32 mouse cellular contexts compared by ENCODE assay signal in genomic region chr16:21569952-21570351, GRCm38 (mm10).
"Had no signal": no experiment of that assay in that cellular context is flagged by ENCODE, and none has a peak within 500 bp of the region (broad histone marks: within the 10 kb centered on the region; RNA-seq: fewer than 3 reads in every experiment).

No protein-coding gene starts in this region.

- H3K9ac ChIP-seq: limb, embryonic 12.5 days; limb, embryonic 13.5 days; limb, embryonic 15.5 days; liver, embryonic 12.5 days; liver, embryonic 13.5 days; liver, embryonic 14.5 days; liver, embryonic 15.5 days; liver, postnatal 0 days; lung, embryonic 14.5 days; lung, embryonic 15.5 days; midbrain, embryonic 12.5 days; midbrain, embryonic 13.5 days; midbrain, embryonic 15.5 days; neural tube, embryonic 12.5 days had no signal

- H3K36me3 ChIP-seq: limb, embryonic 10.5 days; limb, embryonic 12.5 days; liver, embryonic 12.5 days; liver, embryonic 13.5 days; liver, embryonic 15.5 days; lung, embryonic 15.5 days; midbrain, embryonic 15.5 days had no signal

- DNase-seq: left cerebral cortex, postnatal 4 days; liver; liver, embryonic 13.5 days; liver, postnatal 0 days; lung, adult 18-20 months; lung, adult 2 months; lung, embryonic 14.5 days; lung, postnatal 10 days; lung, postnatal 14 days; lung, postnatal 36 days; lung, postnatal 4 days; midbrain, embryonic 14.5 days had no signal

- H3K4me1 ChIP-seq: limb, embryonic 10.5 days; limb, embryonic 12.5 days; limb, embryonic 15.5 days; liver, embryonic 12.5 days; liver, embryonic 13.5 days; liver, embryonic 15.5 days; lung, embryonic 15.5 days; midbrain, embryonic 10.5 days; midbrain, embryonic 12.5 days; midbrain, embryonic 13.5 days; midbrain, embryonic 15.5 days; neural tube, embryonic 12.5 days had no signal

- H3K4me3 ChIP-seq: limb, embryonic 10.5 days; limb, embryonic 12.5 days; limb, embryonic 13.5 days; limb, embryonic 15.5 days; liver, embryonic 12.5 days; liver, embryonic 13.5 days; liver, embryonic 15.5 days; lung, embryonic 15.5 days; megakaryocyte, embryonic 14.5 days; midbrain, embryonic 10.5 days; midbrain, embryonic 12.5 days; midbrain, embryonic 13.5 days; midbrain, embryonic 15.5 days; myocyte; neural tube, embryonic 12.5 days had no signal

- H3K4me2 ChIP-seq: limb, embryonic 12.5 days; limb, embryonic 13.5 days; limb, embryonic 15.5 days; liver, embryonic 11.5 days; liver, embryonic 12.5 days; liver, embryonic 13.5 days; liver, embryonic 15.5 days; lung, embryonic 14.5 days; lung, embryonic 15.5 days; midbrain, embryonic 11.5 days; midbrain, embryonic 12.5 days; midbrain, embryonic 13.5 days; midbrain, embryonic 15.5 days; neural tube, embryonic 12.5 days had no signal

- H3K27ac ChIP-seq: limb, embryonic 10.5 days; limb, embryonic 12.5 days; limb, embryonic 13.5 days; limb, embryonic 15.5 days; liver, embryonic 12.5 days; liver, embryonic 13.5 days; liver, embryonic 14.5 days; liver, embryonic 15.5 days; lung, embryonic 15.5 days; macrophage; midbrain, embryonic 10.5 days; midbrain, embryonic 12.5 days; midbrain, embryonic 13.5 days; midbrain, embryonic 15.5 days; neural tube, embryonic 12.5 days had no signal

- ATAC-seq: liver, embryonic 12.5 days; lung, postnatal 0 days; midbrain, embryonic 13.5 days; midbrain, embryonic 15.5 days; midbrain, embryonic 16.5 days had no signal

- H3K27me3 ChIP-seq: limb, embryonic 12.5 days; limb, embryonic 13.5 days; limb, embryonic 15.5 days; liver, embryonic 12.5 days; liver, embryonic 13.5 days; liver, embryonic 15.5 days; lung, embryonic 15.5 days; megakaryocyte, embryonic 14.5 days; midbrain, embryonic 12.5 days; midbrain, embryonic 13.5 days; midbrain, embryonic 15.5 days; neural tube, embryonic 12.5 days had no signal

- H3K9me3 ChIP-seq: limb, embryonic 10.5 days; limb, embryonic 12.5 days; limb, embryonic 13.5 days; limb, embryonic 15.5 days; liver, embryonic 12.5 days; liver, embryonic 13.5 days; liver, embryonic 15.5 days; lung, embryonic 15.5 days; megakaryocyte, embryonic 14.5 days; midbrain, embryonic 10.5 days; midbrain, embryonic 12.5 days; midbrain, embryonic 13.5 days; midbrain, embryonic 15.5 days; neural tube, embryonic 12.5 days had no signal
